Mouse (Mus musculus): ENCODE results near the gene Atl3. TPM values are rescaled to one million over a fixed set of nuclear protein-coding genes. Genes with fewer than 3 reads are reported as not detected.

Gene Atl3
- total and polyA plus RNA-seq, 3 experiments, result 6.8 to 14.0 (median 14.0) TPM

DNA sequence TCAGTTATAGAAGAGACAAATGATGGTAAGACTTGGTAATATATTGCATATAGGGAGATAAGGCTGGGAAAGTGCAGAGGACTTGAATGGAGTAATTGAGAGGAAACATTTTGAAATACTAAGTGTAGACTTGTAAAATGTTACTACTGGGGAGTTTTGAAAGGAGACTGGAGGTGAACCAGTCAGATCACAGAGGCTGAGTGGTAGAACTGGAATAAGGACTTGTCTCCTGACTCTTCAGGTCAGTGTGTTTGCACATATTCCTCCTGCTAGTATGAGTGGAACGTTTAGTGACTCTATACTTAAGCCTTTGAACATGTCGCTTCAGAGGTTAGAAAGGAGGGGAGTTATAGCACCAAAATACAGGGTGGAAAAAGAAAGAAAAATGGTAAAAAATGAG, 8.6 kb downstream of the Atl3 start:
- peaks cover 2% of the 10 kb centered on the region for H3K4me1 ChIP-seq (ENCODE audit: control insufficient read depth, insufficient read depth, low read length)
- 85% methylated on average over 2 of the region's 2 CpGs for WGBS
- no peak overlapping the region for H3K27ac ChIP-seq
- peaks cover 7% of the 10 kb centered on the region for H3K79me2 ChIP-seq (replicated peaks; ENCODE audit: control insufficient read depth, insufficient read depth, low read length)
- no peak overlapping the region for H3K4me3 ChIP-seq
- no peak for DNase-seq
- TF ChIP-seq POLR2A (IDR thresholded peaks at IDR 0.05; ENCODE audit: insufficient read depth, low read depth, low read length) (no peak), CTCF (IDR thresholded peaks at IDR 0.05) (no peak), EP300 (IDR thresholded peaks at IDR 0.05; ENCODE audit: insufficient read depth, low read depth, low read length) (no peak)
- intact Hi-C loops (cut with DNase I), result no loop called here
- H3K27me3 ChIP-seq (ENCODE audit: control insufficient read depth, insufficient read depth, low read length), result no peaks in the 10 kb centered on the region
- H3K9ac ChIP-seq (ENCODE audit: low read depth, low read length), result no peak overlapping the region
- peaks cover 6% of the 10 kb centered on the region for H3K36me3 ChIP-seq (ENCODE audit: control insufficient read depth, insufficient read depth, low read length)

DNA sequence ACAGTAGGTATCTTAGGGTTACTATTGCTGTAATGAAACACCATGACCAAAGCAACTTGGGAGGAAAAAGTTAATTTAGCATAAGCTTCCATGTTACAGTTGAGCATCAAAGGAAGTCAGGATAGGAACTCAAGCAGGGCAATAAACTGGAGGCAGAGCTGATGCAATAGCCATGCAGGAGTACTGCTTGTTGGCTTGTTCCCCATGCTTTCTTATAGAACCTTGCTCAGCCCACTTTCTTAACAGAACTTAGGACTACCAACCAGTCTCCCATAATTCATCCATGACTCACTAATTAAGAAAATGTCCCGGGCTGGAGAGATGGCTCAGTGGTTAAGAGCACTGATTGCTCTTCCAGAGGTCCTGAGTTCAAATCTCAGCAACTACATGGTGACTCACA, 12.5 kb downstream of the Atl3 start:
- peaks cover 3% of the 10 kb centered on the region for H3K4me1 ChIP-seq (ENCODE audit: control insufficient read depth, insufficient read depth, low read length)
- H3K27me3 ChIP-seq (ENCODE audit: control insufficient read depth, insufficient read depth, low read length), result no peaks in the 10 kb centered on the region
- TF ChIP-seq POLR2A (IDR thresholded peaks at IDR 0.05; ENCODE audit: insufficient read depth, low read depth, low read length) (no peak), CTCF (IDR thresholded peaks at IDR 0.05) (no peak), EP300 (IDR thresholded peaks at IDR 0.05; ENCODE audit: insufficient read depth, low read depth, low read length) (no peak)
- H3K9ac ChIP-seq (ENCODE audit: low read depth, low read length), result no peak overlapping the region
- H3K36me3 ChIP-seq (ENCODE audit: control insufficient read depth, insufficient read depth, low read length), result peaks cover 8% of the 10 kb centered on the region
- H3K27ac ChIP-seq, result no peak overlapping the region
- no peak overlapping the region for H3K4me3 ChIP-seq
- intact Hi-C loops (cut with DNase I), result loop anchor here (5.0 kb wide), 1 partner anchor 64 kb away; no protein-coding TSS in a partner anchor
- peaks cover 5% of the 10 kb centered on the region for H3K79me2 ChIP-seq (replicated peaks; ENCODE audit: control insufficient read depth, insufficient read depth, low read length)
- no peak for DNase-seq
- WGBS, result 89% methylated on average over 1 of the region's 1 CpGs

DNA sequence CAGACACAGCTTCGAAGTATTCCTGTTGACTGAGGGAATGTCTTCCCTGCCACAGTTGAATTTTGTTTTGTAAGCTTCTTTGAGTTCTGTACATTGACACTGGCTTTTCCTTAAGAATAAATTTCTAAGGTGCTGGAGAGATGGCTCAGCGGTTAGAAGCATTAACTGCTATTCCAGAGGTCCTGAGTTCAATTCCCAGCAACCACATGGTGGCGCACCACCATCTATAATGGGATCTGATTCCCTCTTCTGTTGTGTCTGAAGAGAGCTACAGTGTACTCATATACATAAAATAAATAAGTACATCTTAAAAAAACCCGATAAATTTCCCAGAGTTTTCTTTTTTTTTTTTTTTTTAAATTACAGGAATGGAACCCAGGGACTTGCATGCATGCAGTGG, 14.2 kb downstream of the Atl3 start:
- Histone ChIP-seq H3K4me1 (ENCODE audit: control insufficient read depth, insufficient read depth, low read length) (peaks cover 3% of the 10 kb centered on the region), H3K27ac (no peak overlapping the region), H3K4me3 (no peak overlapping the region), H3K36me3 (ENCODE audit: control insufficient read depth, insufficient read depth, low read length) (peaks cover 8% of the 10 kb centered on the region), H3K9ac (ENCODE audit: low read depth, low read length) (no peak overlapping the region), H3K79me2 (replicated peaks; ENCODE audit: control insufficient read depth, insufficient read depth, low read length) (peaks cover 4% of the 10 kb centered on the region), H3K27me3 (ENCODE audit: control insufficient read depth, insufficient read depth, low read length) (no peaks in the 10 kb centered on the region)
- no peak for DNase-seq
- TF ChIP-seq CTCF (IDR thresholded peaks at IDR 0.05), result peak; percentile 52
- no peak for TF ChIP-seq EP300 (IDR thresholded peaks at IDR 0.05; ENCODE audit: insufficient read depth, low read depth, low read length)
- WGBS, result 64% methylated on average over 4 of the region's 4 CpGs
- intact Hi-C loops (cut with DNase I), result loop anchor here (5.0 kb wide), 1 partner anchor 66 kb away; no protein-coding TSS in a partner anchor

DNA sequence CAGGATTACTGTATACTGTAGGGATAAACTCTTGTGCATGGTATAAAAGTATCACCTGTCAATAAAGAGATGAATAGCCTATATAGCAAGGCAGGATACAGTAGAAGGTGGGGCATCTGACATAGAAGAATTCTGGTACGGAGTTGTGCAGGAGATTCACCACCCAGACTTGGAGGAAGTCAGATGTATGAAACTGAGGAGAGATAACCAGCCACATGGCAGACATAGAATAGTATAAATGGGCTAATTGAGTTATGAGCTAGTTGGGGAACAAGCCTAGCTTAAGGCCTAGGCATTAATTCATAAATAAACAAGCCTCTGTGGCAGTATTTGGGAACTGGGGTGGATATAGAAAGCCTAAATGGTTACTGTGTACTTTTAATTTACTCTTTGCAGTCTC, 22.6 kb downstream of the Atl3 start:
- H3K27ac ChIP-seq, result no peak overlapping the region
- no peak overlapping the region for H3K9ac ChIP-seq (ENCODE audit: low read depth, low read length)
- no peaks in the 10 kb centered on the region for H3K27me3 ChIP-seq (ENCODE audit: control insufficient read depth, insufficient read depth, low read length)
- no peaks in the 10 kb centered on the region for H3K79me2 ChIP-seq (replicated peaks; ENCODE audit: control insufficient read depth, insufficient read depth, low read length)
- no peak overlapping the region for H3K4me3 ChIP-seq
- TF ChIP-seq EP300 (IDR thresholded peaks at IDR 0.05; ENCODE audit: insufficient read depth, low read depth, low read length) (no peak), POLR2A (IDR thresholded peaks at IDR 0.05; ENCODE audit: insufficient read depth, low read depth, low read length) (no peak), CTCF (IDR thresholded peaks at IDR 0.05) (no peak)
- intact Hi-C loops (cut with DNase I), result no loop called here
- DNase-seq, result no peak
- H3K4me1 ChIP-seq (ENCODE audit: control insufficient read depth, insufficient read depth, low read length), result no peaks in the 10 kb centered on the region
- WGBS, result 76% methylated on average over 1 of the region's 1 CpGs
- H3K36me3 ChIP-seq (ENCODE audit: control insufficient read depth, insufficient read depth, low read length), result peaks cover 5% of the 10 kb centered on the region

DNA sequence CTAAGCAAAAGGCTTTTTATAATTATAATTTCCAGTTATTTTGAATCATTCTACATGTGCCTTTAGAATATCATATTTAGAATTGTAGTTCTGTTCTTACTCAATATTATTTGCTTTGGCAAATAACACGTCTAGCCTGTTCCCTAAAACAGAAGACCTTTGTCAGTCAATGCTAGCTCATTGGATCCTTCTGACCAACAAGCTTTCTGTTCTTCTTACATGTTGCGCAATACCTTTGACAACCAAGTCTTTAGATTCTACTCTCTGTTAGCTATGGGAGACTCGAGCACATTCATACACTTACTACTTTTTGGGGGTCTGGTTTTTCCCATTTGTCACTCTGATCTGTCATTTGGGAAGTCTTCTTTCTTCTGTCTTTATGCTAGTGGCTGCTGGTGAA, 27.8 kb downstream of the Atl3 start:
- no peak overlapping the region for H3K27ac ChIP-seq
- no peaks in the 10 kb centered on the region for H3K79me2 ChIP-seq (replicated peaks; ENCODE audit: control insufficient read depth, insufficient read depth, low read length)
- no peaks in the 10 kb centered on the region for H3K27me3 ChIP-seq (ENCODE audit: control insufficient read depth, insufficient read depth, low read length)
- 91% methylated on average over 3 of the region's 3 CpGs for WGBS
- TF ChIP-seq POLR2A (IDR thresholded peaks at IDR 0.05; ENCODE audit: insufficient read depth, low read depth, low read length) (no peak), EP300 (IDR thresholded peaks at IDR 0.05; ENCODE audit: insufficient read depth, low read depth, low read length) (no peak), CTCF (IDR thresholded peaks at IDR 0.05) (no peak)
- intact Hi-C loops (cut with DNase I), result no loop called here
- H3K4me3 ChIP-seq, result no peak overlapping the region
- no peak for DNase-seq
- no peak overlapping the region for H3K9ac ChIP-seq (ENCODE audit: low read depth, low read length)
- peaks cover 14% of the 10 kb centered on the region for H3K36me3 ChIP-seq (ENCODE audit: control insufficient read depth, insufficient read depth, low read length)
- H3K4me1 ChIP-seq (ENCODE audit: control insufficient read depth, insufficient read depth, low read length), result no peaks in the 10 kb centered on the region

DNA sequence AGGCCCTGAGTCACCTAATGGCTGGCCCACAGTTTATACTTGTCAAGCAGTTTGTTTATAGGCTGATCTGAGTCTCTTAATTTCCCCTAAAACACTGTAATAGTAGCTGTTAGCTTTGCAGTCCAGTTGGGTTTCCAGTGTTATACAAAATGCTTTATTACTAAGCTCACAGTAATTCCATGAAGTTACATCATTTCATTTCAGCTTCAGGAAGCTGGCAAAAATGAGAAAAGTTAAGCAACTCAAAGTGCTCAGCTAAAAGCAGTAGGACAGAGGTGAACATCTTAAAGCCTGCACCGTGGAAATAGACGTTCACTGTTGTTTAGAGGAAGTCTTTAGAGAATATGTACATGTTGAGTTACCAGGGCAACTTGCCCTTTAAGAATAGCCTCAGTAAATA, 29.0 kb downstream of the Atl3 start:
- Histone ChIP-seq H3K4me1 (ENCODE audit: control insufficient read depth, insufficient read depth, low read length) (no peaks in the 10 kb centered on the region), H3K4me3 (no peak overlapping the region), H3K79me2 (replicated peaks; ENCODE audit: control insufficient read depth, insufficient read depth, low read length) (no peaks in the 10 kb centered on the region), H3K36me3 (ENCODE audit: control insufficient read depth, insufficient read depth, low read length) (peaks cover 12% of the 10 kb centered on the region), H3K27ac (no peak overlapping the region), H3K9ac (ENCODE audit: low read depth, low read length) (no peak overlapping the region), H3K27me3 (ENCODE audit: control insufficient read depth, insufficient read depth, low read length) (no peaks in the 10 kb centered on the region)
- intact Hi-C loops (cut with DNase I), result no loop called here
- no peak for DNase-seq
- TF ChIP-seq CTCF (IDR thresholded peaks at IDR 0.05) (no peak), EP300 (IDR thresholded peaks at IDR 0.05; ENCODE audit: insufficient read depth, low read depth, low read length) (no peak), POLR2A (IDR thresholded peaks at IDR 0.05; ENCODE audit: insufficient read depth, low read depth, low read length) (no peak)
- WGBS, result 95% methylated on average over 2 of the region's 2 CpGs

All from heart, adult 2 months (tissue).